ENCODE assay signal across 8 mouse cellular contexts in the genomic region with DNA sequence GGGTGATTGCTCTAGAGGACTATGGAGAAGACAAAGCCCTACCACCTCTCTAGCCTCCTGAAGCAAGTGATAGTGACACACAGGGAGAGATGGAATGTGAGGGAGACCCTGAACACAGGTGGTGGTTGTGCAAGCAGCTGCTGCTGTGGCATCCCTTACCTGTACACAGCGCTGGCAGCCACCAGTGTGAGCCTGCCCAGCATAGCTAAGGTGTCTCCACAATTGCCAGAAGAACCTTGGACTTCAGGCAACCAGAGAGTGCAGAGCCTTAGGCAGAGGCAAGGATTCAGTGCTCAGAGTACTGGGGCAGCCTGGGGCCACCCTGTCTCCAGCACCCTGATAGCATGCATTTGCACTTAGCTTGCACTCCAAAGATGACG.
DNase-seq lines count a peak whose midpoint lies in the region; ATAC-seq lines count a peak whose summit lies in the region.

No protein-coding gene starts in this region.

- no peak overlapping the region for H3K27ac ChIP-seq in heart, embryonic 15.5 days
- H3K27ac ChIP-seq in embryonic facial prominence, embryonic 12.5 days = no peak overlapping the region
- H3K27ac ChIP-seq in hindbrain, embryonic 15.5 days (replicated peaks) = no peak overlapping the region
- H3K27ac ChIP-seq in midbrain, embryonic 10.5 days (replicated peaks) = 0 out of 2 replicates have a peak overlapping the region, but pooled peaks have one; percentile 38

- H3K9ac ChIP-seq in heart, embryonic 15.5 days = no peak overlapping the region
- no peak overlapping the region for H3K9ac ChIP-seq in embryonic facial prominence, embryonic 12.5 days
- no peak overlapping the region for H3K9ac ChIP-seq in hindbrain, embryonic 15.5 days

- no peak for DNase-seq in heart, adult 9 months (ENCODE audit: low spot score in 2 of 2)
- no peak for DNase-seq in midbrain, embryonic 10.5 days (ENCODE audit: low spot score)
- DNase-seq in thymus, adult 18-20 months = no peak

- WGBS in heart, embryonic 15.5 days = 29% methylated on average over 2 of the region's 2 CpGs
- WGBS in embryonic facial prominence, embryonic 12.5 days = 40% methylated on average over 2 of the region's 2 CpGs
- WGBS in hindbrain, embryonic 15.5 days = 33% methylated on average over 2 of the region's 2 CpGs
- WGBS in midbrain, embryonic 10.5 days = 38% methylated on average over 2 of the region's 2 CpGs

- no peaks in the 10 kb centered on the region for H3K9me3 ChIP-seq in heart, embryonic 15.5 days (replicated peaks)
- no peaks in the 10 kb centered on the region for H3K9me3 ChIP-seq in embryonic facial prominence, embryonic 12.5 days
- no peaks in the 10 kb centered on the region for H3K9me3 ChIP-seq in hindbrain, embryonic 15.5 days
- H3K9me3 ChIP-seq in midbrain, embryonic 10.5 days (replicated peaks) = no peaks in the 10 kb centered on the region

- peak overlapping the region; percentile 23 for H3K4me3 ChIP-seq in heart, embryonic 15.5 days
- no peak overlapping the region for H3K4me3 ChIP-seq in embryonic facial prominence, embryonic 12.5 days
- H3K4me3 ChIP-seq in hindbrain, embryonic 15.5 days = no peak overlapping the region
- peak overlapping the region; percentile 25; the same call in 1 of the 2 replicates for H3K4me3 ChIP-seq in midbrain, embryonic 10.5 days

- no peak for ATAC-seq in heart, embryonic 15.5 days (replicated peaks; ENCODE audit: insufficient number of reproducible peaks, insufficient read depth, low FRiP score, low read depth)
- peak; percentile 67; the same call in 1 of the 2 replicates for ATAC-seq in embryonic facial prominence, embryonic 12.5 days (ENCODE audit: insufficient number of reproducible peaks, insufficient read depth, low FRiP score, low TSS enrichment)
- peak; percentile 51; the same call in 1 of the 2 replicates for ATAC-seq in hindbrain, embryonic 15.5 days (ENCODE audit: low FRiP score, low read depth)
- no peak for ATAC-seq in granulocyte monocyte progenitor cell, adult 5-6 weeks (replicated peaks; ENCODE audit: poor library complexity, severe bottlenecking)
- ATAC-seq in activated CD4-positive, CD25-positive, alpha-beta regulatory T cell, adult 4 months = no peak

- H3K27me3 ChIP-seq in heart, embryonic 15.5 days = no peaks in the 10 kb centered on the region
- H3K27me3 ChIP-seq in embryonic facial prominence, embryonic 12.5 days = no peaks in the 10 kb centered on the region; the same call in 1 of the 2 replicates
- no peaks in the 10 kb centered on the region for H3K27me3 ChIP-seq in hindbrain, embryonic 15.5 days
- no peaks in the 10 kb centered on the region; the same call in 1 of the 2 replicates for H3K27me3 ChIP-seq in midbrain, embryonic 10.5 days (ENCODE audit: low read depth, poor library complexity, severe bottlenecking)

- H3K4me2 ChIP-seq in heart, embryonic 15.5 days = peak overlapping the region; percentile 53
- peak overlapping the region; percentile 40 for H3K4me2 ChIP-seq in embryonic facial prominence, embryonic 12.5 days (replicated peaks)
- H3K4me2 ChIP-seq in hindbrain, embryonic 15.5 days = peak overlapping the region; percentile 45

- no peaks in the 10 kb centered on the region for H3K36me3 ChIP-seq in heart, embryonic 15.5 days
- no peaks in the 10 kb centered on the region for H3K36me3 ChIP-seq in embryonic facial prominence, embryonic 12.5 days
- H3K36me3 ChIP-seq in hindbrain, embryonic 15.5 days = no peaks in the 10 kb centered on the region
- H3K36me3 ChIP-seq in midbrain, embryonic 10.5 days = no peaks in the 10 kb centered on the region

- peaks cover 8% of the 10 kb centered on the region for H3K4me1 ChIP-seq in heart, embryonic 15.5 days (replicated peaks)
- no peaks in the 10 kb centered on the region for H3K4me1 ChIP-seq in embryonic facial prominence, embryonic 12.5 days
- peaks cover 7% of the 10 kb centered on the region for H3K4me1 ChIP-seq in hindbrain, embryonic 15.5 days (replicated peaks)
- peaks cover 11% of the 10 kb centered on the region for H3K4me1 ChIP-seq in midbrain, embryonic 10.5 days

Comparison
In these comparisons a context has a peak if more than half of its experiments do, and no peak if none do; other contexts are left out.
1. ATAC-seq: peak in embryonic facial prominence, embryonic 12.5 days (single experiment) and hindbrain, embryonic 15.5 days (single experiment); none in heart, embryonic 15.5 days (single experiment), granulocyte monocyte progenitor cell, adult 5-6 weeks (single experiment) and activated CD4-positive, CD25-positive, alpha-beta regulatory T cell, adult 4 months (single experiment).
2. H3K4me3 ChIP-seq: peak in heart, embryonic 15.5 days (single experiment) and midbrain, embryonic 10.5 days (single experiment); none in embryonic facial prominence, embryonic 12.5 days (single experiment) and hindbrain, embryonic 15.5 days (single experiment).
3. Peak in every context shown above with its lines, with median percentiles within 50 percentile points of each other: H3K4me2 ChIP-seq.